ENCODE assay signal across 11 mouse cellular contexts in genomic region chrX:71527461-71527860, GRCm38 (mm10).
"Had no signal": no experiment of that assay in that cellular context is flagged by ENCODE, and none has a peak within 500 bp of the region (broad histone marks: within the 10 kb centered on the region; RNA-seq: fewer than 3 reads in every experiment).

No protein-coding gene starts in this region.

- DNase-seq: kidney, adult 2 months; kidney, postnatal 14 days; layer of hippocampus, adult 9-11 months; layer of hippocampus, postnatal 36 days; liver; liver, embryonic 13.5 days; liver, postnatal 0 days; lung, postnatal 14 days; right cerebral cortex, postnatal 25 days; thymus, adult 18-20 months; thymus, postnatal 14 days had no signal
